In genomic region chrX:22550121-22550520, GRCm38 (mm10) we compare ENCODE assay signal across 19 mouse cellular contexts.
"Had no signal": no experiment of that assay in that cellular context is flagged by ENCODE, and none has a peak within 500 bp of the region (broad histone marks: within the 10 kb centered on the region; RNA-seq: fewer than 3 reads in every experiment).

No protein-coding gene starts in this region.

- H3K9ac ChIP-seq: liver, embryonic 15.5 days; liver, postnatal 0 days; lung, embryonic 15.5 days; midbrain, embryonic 13.5 days; stomach, embryonic 15.5 days had no signal

- H3K4me2 ChIP-seq: liver, embryonic 15.5 days; lung, embryonic 15.5 days; midbrain, embryonic 11.5 days; midbrain, embryonic 13.5 days; stomach, embryonic 15.5 days had no signal

- H3K36me3 ChIP-seq: liver, embryonic 15.5 days; lung, embryonic 15.5 days; midbrain, embryonic 13.5 days; stomach, embryonic 15.5 days had no signal

- ATAC-seq: liver, postnatal 0 days; lung, postnatal 0 days; midbrain, embryonic 13.5 days; midbrain, embryonic 16.5 days had no signal

- DNase-seq: liver, postnatal 0 days; lung, adult 2 months; lung, postnatal 14 days; lung, postnatal 36 days; right cerebral cortex, postnatal 14 days; thymus, adult 2 months; thymus, postnatal 25 days; thymus, postnatal 4 days had no signal

- H3K27me3 ChIP-seq: liver, embryonic 15.5 days; lung, embryonic 15.5 days; megakaryocyte, embryonic 14.5 days; midbrain, embryonic 13.5 days; stomach, embryonic 15.5 days had no signal

- H3K4me3 ChIP-seq: liver, embryonic 15.5 days; lung, embryonic 15.5 days; megakaryocyte, embryonic 14.5 days; midbrain, embryonic 13.5 days; myocyte; stomach, embryonic 15.5 days had no signal

- H3K9me3 ChIP-seq: liver, embryonic 15.5 days; lung, embryonic 15.5 days; megakaryocyte, embryonic 14.5 days; midbrain, embryonic 13.5 days; stomach, embryonic 15.5 days had no signal

- H3K4me1 ChIP-seq: liver, embryonic 15.5 days; lung, embryonic 15.5 days; megakaryocyte, embryonic 14.5 days; midbrain, embryonic 13.5 days; stomach, embryonic 15.5 days had no signal

- H3K27ac ChIP-seq: liver, embryonic 15.5 days; lung, embryonic 15.5 days; macrophage; midbrain, embryonic 13.5 days; stomach, embryonic 15.5 days; stomach, postnatal 0 days had no signal
